Mouse (Mus musculus): ENCODE measurements around the gene Atp2b1.

DNA sequence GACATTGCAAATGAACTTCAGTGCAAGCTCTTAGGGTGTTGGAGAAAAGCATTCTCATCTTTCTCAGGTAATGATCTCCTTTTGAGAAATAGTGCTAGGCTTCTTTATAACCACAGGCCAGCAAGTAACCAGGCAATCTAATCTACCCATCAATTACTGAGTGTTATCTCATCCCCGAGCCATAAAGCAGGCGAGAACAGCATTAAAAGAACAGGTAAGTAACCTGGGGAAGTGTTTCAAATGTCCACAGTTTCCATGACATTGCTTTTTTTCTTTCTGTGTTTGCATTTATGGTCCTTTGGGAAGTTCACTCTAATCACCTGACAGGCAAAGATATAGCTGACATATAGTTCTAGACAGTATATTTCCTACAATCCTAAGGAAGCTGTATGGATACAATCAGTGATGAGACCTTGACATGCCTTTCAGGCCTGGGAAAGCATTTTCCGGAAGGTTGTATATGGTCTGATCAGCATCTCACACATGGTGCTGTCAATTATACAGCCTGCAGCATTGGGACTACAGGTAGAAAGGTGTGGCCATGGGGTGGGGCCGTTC lies 45.8 kb upstream of the Atp2b1 start:
- TF ChIP-seq POLR2A (IDR thresholded peaks at IDR 0.05; ENCODE audit: borderline replicate concordance, extremely low read depth, low read depth, low read length) (no peak), CTCF (IDR thresholded peaks at IDR 0.05; ENCODE audit: insufficient read depth, low read length) (no peak)
